Mouse (Mus musculus): Measurements from ENCODE around the gene Gpha2.
A peak's percentile ranks its signal among the peaks of the same experiment; 100 is the strongest.

Gpha2 gene

GRCm38 (mm10) chr19:6272738-6273137 is 46.6 kb downstream of the Gpha2 start:
- DNase-seq (ENCODE audit: low spot score in 2 of 2), result no peak

- no peak for DNase-seq (ENCODE audit: low spot score in 2 of 2)
Observed at GRCm38 (mm10) chr19:6273592-6273991, 47.4 kb downstream of the Gpha2 start.

GRCm38 (mm10) chr19:6273998-6274608 is 47.9 kb downstream of the Gpha2 start:
- DNase-seq (ENCODE audit: low spot score in 2 of 2), result no peak

GRCm38 (mm10) chr19:6275740-6276389 is 49.7 kb downstream of the Gpha2 start:
- DNase-seq (ENCODE audit: low spot score in 2 of 2), result no peak

GRCm38 (mm10) chr19:6276426-6277421 is 50.5 kb downstream of the Gpha2 start, which contains the start of gene Ehd1:
Gene Ehd1, plus strand, starts transcription at chr19:6276725.
- peak; percentile 97 to 98 for DNase-seq (ENCODE audit: low spot score in 2 of 2)

Data from right cerebral cortex, postnatal 10 days (tissue).